Mouse (Mus musculus): Measurements from ENCODE around the gene Slc17a5. TPM values are rescaled to one million over a fixed set of nuclear protein-coding genes. Genes with fewer than 3 reads are reported as not detected.

Gene Slc17a5
- polyA plus RNA-seq (2014; fragmentation: Nextera tagmentation; extraction: Ambion mirVana) = 11.8 and 13.6 TPM in 2 replicates

DNA sequence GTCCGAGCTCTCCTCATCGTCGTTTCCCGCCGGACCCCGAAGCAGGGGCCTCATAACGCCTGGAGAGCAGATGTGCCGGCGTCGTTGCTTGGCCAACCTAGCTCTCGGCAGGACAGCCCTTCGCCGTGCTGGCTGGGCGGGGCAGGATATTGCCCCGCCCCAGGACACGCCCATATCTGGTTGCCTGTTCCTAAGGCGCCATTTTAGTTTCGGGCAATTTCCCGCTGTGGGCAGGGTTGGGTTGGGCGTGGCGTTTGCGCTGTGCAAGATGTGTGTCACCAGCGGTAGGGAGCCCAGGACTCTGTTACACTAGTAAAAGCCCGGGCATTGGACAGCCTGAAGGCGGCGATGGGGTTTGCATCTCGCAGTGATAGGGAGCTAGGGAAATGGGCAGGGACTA, at the start of gene Slc17a5:
Slc17a5 (minus strand) TSS at position 128 of the 400 bp plus-strand sequence.
- Histone ChIP-seq H3K4me1 (replicated peaks; ENCODE audit: control insufficient read depth, insufficient read depth, low read length) (0 out of 2 replicates have a peak, but pooled peaks cover 8% of the 10 kb centered on the region), H3K36me3 (ENCODE audit: control insufficient read depth, insufficient read depth, low read length) (no peaks in the 10 kb centered on the region), H3K9ac (ENCODE audit: low read length) (peak within 1 kb of the TSS; percentile 64), H3K4me2 (ENCODE audit: low read length) (peak within 1 kb of the TSS; percentile 63), H3K27ac (ENCODE audit: low read depth) (peak within 1 kb of the TSS; percentile 67), H3K27me3 (replicated peaks; ENCODE audit: control insufficient read depth, insufficient read depth, low read length) (no peaks in the 10 kb centered on the region), H3K4me3 (ENCODE audit: low read depth, low read length) (peak within 1 kb of the TSS; percentile 78), H3K9me3 (ENCODE audit: control insufficient read depth, low read length) (no peaks in the 10 kb centered on the region)
- DNase-seq (ENCODE audit: low spot score) (peak; percentile 98), ATAC-seq (replicated peaks; ENCODE audit: low FRiP score, low TSS enrichment, low read depth) (peak; percentile 98)
- WGBS = under 1% methylated on average over 27 of the region's 27 CpGs

DNA sequence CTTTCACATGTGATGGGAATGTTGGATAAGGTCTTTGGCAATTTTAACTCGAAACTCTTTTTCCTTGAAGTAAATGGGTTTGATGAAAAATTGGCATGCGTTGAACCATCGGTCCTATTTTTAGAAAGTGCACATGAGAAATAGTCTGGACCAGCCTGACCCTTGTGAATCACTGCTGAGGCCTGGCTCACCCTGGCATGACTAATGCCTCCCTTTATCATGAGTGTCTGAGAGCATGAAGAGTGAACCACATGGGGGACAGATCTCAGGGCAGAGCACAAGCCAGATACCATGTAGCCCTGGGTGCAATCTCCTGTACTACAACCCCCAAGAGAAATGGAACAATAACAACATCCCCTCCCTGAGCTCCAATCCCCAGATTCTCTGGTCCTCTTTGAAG, 46.1 kb upstream of the Slc17a5 start:
- Histone ChIP-seq H3K27me3 (replicated peaks; ENCODE audit: control insufficient read depth, insufficient read depth, low read length) (no peaks in the 10 kb centered on the region), H3K4me3 (ENCODE audit: low read depth, low read length) (no peak overlapping the region), H3K4me2 (ENCODE audit: low read length) (no peak overlapping the region), H3K36me3 (ENCODE audit: control insufficient read depth, insufficient read depth, low read length) (no peaks in the 10 kb centered on the region), H3K4me1 (replicated peaks; ENCODE audit: control insufficient read depth, insufficient read depth, low read length) (no peaks in the 10 kb centered on the region), H3K9ac (ENCODE audit: low read length) (no peak overlapping the region), H3K27ac (ENCODE audit: low read depth) (no peak overlapping the region), H3K9me3 (ENCODE audit: control insufficient read depth, low read length) (no peaks in the 10 kb centered on the region)
- DNase-seq (ENCODE audit: low spot score) (no peak), ATAC-seq (replicated peaks; ENCODE audit: low FRiP score, low TSS enrichment, low read depth) (no peak)
- 91% methylated on average over 3 of the region's 3 CpGs for WGBS

DNA sequence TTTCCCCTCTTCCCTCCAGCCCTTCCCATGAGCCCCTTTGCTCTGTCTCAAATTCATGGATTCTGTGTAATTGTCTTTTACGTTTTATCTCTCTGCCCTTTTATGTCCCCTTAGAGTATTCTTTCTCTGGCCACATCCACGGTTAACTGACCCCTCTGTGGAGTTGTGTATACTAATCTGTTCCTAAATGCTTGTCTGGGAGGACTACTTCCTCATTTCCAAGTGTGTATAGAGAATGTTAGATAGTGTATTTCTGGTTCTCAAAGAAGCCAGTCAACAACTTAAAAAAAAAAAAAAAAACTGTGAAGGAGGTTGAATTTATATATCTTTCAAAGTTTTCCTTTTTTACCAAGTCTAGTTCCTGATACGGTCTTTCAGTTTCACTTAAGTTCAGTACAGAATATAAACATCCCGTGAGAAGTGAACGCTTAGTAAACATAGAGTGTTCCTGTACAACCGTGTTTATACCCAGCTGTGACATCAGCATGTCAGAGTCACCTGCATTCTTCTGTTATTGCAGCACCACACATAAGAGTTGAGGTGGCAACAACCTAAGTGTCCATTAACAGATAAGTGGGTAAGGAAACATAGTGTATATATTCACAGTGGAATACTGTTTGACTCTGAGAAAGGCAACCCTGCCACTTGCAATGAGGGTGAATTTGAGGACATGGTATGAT, 44.1 kb upstream of the Slc17a5 start:
- ATAC-seq (replicated peaks; ENCODE audit: low FRiP score, low TSS enrichment, low read depth) (no peak), DNase-seq (ENCODE audit: low spot score) (no peak)
- H3K4me3 ChIP-seq (ENCODE audit: low read depth, low read length) = no peak overlapping the region
- WGBS = 44% methylated on average over 6 of the region's 6 CpGs
- H3K36me3 ChIP-seq (ENCODE audit: control insufficient read depth, insufficient read depth, low read length) = no peaks in the 10 kb centered on the region
- H3K4me1 ChIP-seq (replicated peaks; ENCODE audit: control insufficient read depth, insufficient read depth, low read length) = no peaks in the 10 kb centered on the region
- H3K9me3 ChIP-seq (ENCODE audit: control insufficient read depth, low read length) = no peaks in the 10 kb centered on the region
- H3K4me2 ChIP-seq (ENCODE audit: low read length) = no peak overlapping the region
- H3K9ac ChIP-seq (ENCODE audit: low read length) = no peak overlapping the region
- no peak overlapping the region for H3K27ac ChIP-seq (ENCODE audit: low read depth)
- no peaks in the 10 kb centered on the region for H3K27me3 ChIP-seq (replicated peaks; ENCODE audit: control insufficient read depth, insufficient read depth, low read length)

DNA sequence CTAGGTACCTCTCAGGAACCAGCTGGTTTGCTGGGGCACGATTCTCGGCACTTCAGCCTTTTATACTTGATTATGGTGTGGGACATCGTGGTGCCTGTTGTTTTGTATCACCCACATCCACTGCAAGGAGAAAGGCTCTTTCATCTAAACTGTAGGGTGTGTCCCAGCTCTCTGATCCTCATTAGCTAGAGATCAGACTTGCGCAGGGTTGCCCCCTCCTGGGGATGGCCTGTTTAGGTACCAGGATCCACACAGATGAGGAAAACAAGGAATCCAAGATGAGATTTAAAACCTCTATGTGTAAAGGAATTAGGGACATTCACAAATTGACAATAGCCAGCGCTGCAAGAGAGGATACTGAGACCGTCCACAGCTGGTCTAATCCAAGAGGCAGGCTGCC, 42.1 kb upstream of the Slc17a5 start:
- no peak overlapping the region for H3K9ac ChIP-seq (ENCODE audit: low read length)
- H3K27ac ChIP-seq (ENCODE audit: low read depth) = no peak overlapping the region
- H3K27me3 ChIP-seq (replicated peaks; ENCODE audit: control insufficient read depth, insufficient read depth, low read length) = no peaks in the 10 kb centered on the region
- ATAC-seq (replicated peaks; ENCODE audit: low FRiP score, low TSS enrichment, low read depth) (no peak), DNase-seq (ENCODE audit: low spot score) (no peak)
- H3K9me3 ChIP-seq (ENCODE audit: control insufficient read depth, low read length) = no peaks in the 10 kb centered on the region
- no peaks in the 10 kb centered on the region for H3K36me3 ChIP-seq (ENCODE audit: control insufficient read depth, insufficient read depth, low read length)
- 62% methylated on average over 6 of the region's 6 CpGs for WGBS
- no peak overlapping the region for H3K4me3 ChIP-seq (ENCODE audit: low read depth, low read length)
- no peak overlapping the region for H3K4me2 ChIP-seq (ENCODE audit: low read length)
- H3K4me1 ChIP-seq (replicated peaks; ENCODE audit: control insufficient read depth, insufficient read depth, low read length) = no peaks in the 10 kb centered on the region

GRCm38 (mm10) chr9:78623301-78623747, 35.5 kb upstream of the Slc17a5 start:
- Histone ChIP-seq H3K9me3 (ENCODE audit: control insufficient read depth, low read length) (no peaks in the 10 kb centered on the region), H3K27me3 (replicated peaks; ENCODE audit: control insufficient read depth, insufficient read depth, low read length) (no peaks in the 10 kb centered on the region), H3K36me3 (ENCODE audit: control insufficient read depth, insufficient read depth, low read length) (no peaks in the 10 kb centered on the region), H3K9ac (ENCODE audit: low read length) (no peak overlapping the region), H3K4me2 (ENCODE audit: low read length) (no peak overlapping the region), H3K27ac (ENCODE audit: low read depth) (no peak overlapping the region), H3K4me1 (replicated peaks; ENCODE audit: control insufficient read depth, insufficient read depth, low read length) (no peaks in the 10 kb centered on the region), H3K4me3 (ENCODE audit: low read depth, low read length) (no peak overlapping the region)
- DNase-seq (ENCODE audit: low spot score) (no peak), ATAC-seq (replicated peaks; ENCODE audit: low FRiP score, low TSS enrichment, low read depth) (no peak)
- WGBS = 78% methylated on average over 10 of the region's 10 CpGs

- no peak overlapping the region for H3K27ac ChIP-seq (ENCODE audit: low read depth)
- ATAC-seq (replicated peaks; ENCODE audit: low FRiP score, low TSS enrichment, low read depth) (no peak), DNase-seq (ENCODE audit: low spot score) (no peak)
- no peaks in the 10 kb centered on the region for H3K36me3 ChIP-seq (ENCODE audit: control insufficient read depth, insufficient read depth, low read length)
- H3K4me2 ChIP-seq (ENCODE audit: low read length) = no peak overlapping the region
- WGBS = 76% methylated on average over 9 of the region's 9 CpGs
- no peaks in the 10 kb centered on the region for H3K9me3 ChIP-seq (ENCODE audit: control insufficient read depth, low read length)
- peaks cover 11% of the 10 kb centered on the region; the same call in 1 of the 2 replicates for H3K27me3 ChIP-seq (replicated peaks; ENCODE audit: control insufficient read depth, insufficient read depth, low read length)
- no peaks in the 10 kb centered on the region for H3K4me1 ChIP-seq (replicated peaks; ENCODE audit: control insufficient read depth, insufficient read depth, low read length)
- H3K9ac ChIP-seq (ENCODE audit: low read length) = no peak overlapping the region
- no peak overlapping the region for H3K4me3 ChIP-seq (ENCODE audit: low read depth, low read length)
Measured at GRCm38 (mm10) chr9:78619285-78619684, 31.4 kb upstream of the Slc17a5 start.

- Histone ChIP-seq H3K4me1 (replicated peaks; ENCODE audit: control insufficient read depth, insufficient read depth, low read length) (no peaks in the 10 kb centered on the region), H3K27ac (ENCODE audit: low read depth) (no peak within 1 kb of the TSS), H3K27me3 (replicated peaks; ENCODE audit: control insufficient read depth, insufficient read depth, low read length) (peaks cover 11% of the 10 kb centered on the region; the same call in 1 of the 2 replicates), H3K4me3 (ENCODE audit: low read depth, low read length) (peak within 1 kb of the TSS; percentile 64), H3K9ac (ENCODE audit: low read length) (peak within 1 kb of the TSS; percentile 65), H3K9me3 (ENCODE audit: control insufficient read depth, low read length) (no peaks in the 10 kb centered on the region), H3K36me3 (ENCODE audit: control insufficient read depth, insufficient read depth, low read length) (no peaks in the 10 kb centered on the region), H3K4me2 (ENCODE audit: low read length) (peak within 1 kb of the TSS; percentile 95)
- peak; percentile 67 for ATAC-seq (replicated peaks; ENCODE audit: low FRiP score, low TSS enrichment, low read depth)
- DNase-seq (ENCODE audit: low spot score) = peak; percentile 84
- 0% methylated on average over 42 of the region's 43 CpGs for WGBS
Measured at GRCm38 (mm10) chr9:78615401-78616021, 27.7 kb upstream of the Slc17a5 start, which contains the start of gene Cd109. TSS of gene Cd109 (plus strand) at chr9:78615546.

DNA sequence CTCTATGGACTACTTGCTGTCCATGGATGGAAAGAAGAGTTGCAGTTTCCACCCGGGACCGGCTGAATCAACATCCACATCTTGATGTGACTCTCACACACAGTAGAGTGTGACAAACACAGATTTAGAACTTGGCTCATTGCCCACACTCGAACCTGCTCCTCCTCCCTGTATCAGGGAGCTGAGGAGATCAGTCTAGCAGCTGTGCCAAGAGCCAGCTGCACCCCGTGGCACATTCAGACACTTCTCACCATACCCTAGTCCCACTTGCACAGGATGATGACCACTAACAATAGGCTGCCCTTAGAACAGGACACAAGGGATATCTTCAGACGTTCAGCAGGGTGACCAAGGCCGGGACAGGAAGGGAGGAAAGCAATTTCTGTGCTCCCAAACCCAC, 26.4 kb upstream of the Slc17a5 start:
- Histone ChIP-seq H3K4me3 (ENCODE audit: low read depth, low read length) (no peak overlapping the region), H3K4me1 (replicated peaks; ENCODE audit: control insufficient read depth, insufficient read depth, low read length) (no peaks in the 10 kb centered on the region), H3K9ac (ENCODE audit: low read length) (no peak overlapping the region), H3K4me2 (ENCODE audit: low read length) (no peak overlapping the region), H3K27me3 (replicated peaks; ENCODE audit: control insufficient read depth, insufficient read depth, low read length) (peaks cover 11% of the 10 kb centered on the region; the same call in 1 of the 2 replicates), H3K9me3 (ENCODE audit: control insufficient read depth, low read length) (no peaks in the 10 kb centered on the region), H3K36me3 (ENCODE audit: control insufficient read depth, insufficient read depth, low read length) (no peaks in the 10 kb centered on the region), H3K27ac (ENCODE audit: low read depth) (no peak overlapping the region)
- DNase-seq (ENCODE audit: low spot score) (no peak), ATAC-seq (replicated peaks; ENCODE audit: low FRiP score, low TSS enrichment, low read depth) (no peak)
- WGBS = 61% methylated on average over 6 of the region's 6 CpGs
